Mouse (Mus musculus): ENCODE measurements around the gene Mri1.

The Mri1 gene

GRCm38 (mm10) chr8:84202938-84203917, 53.9 kb downstream of the Mri1 start:
- peak; percentile 82 for DNase-seq (ENCODE audit: low spot score)

- peak; percentile 53 for DNase-seq (ENCODE audit: low spot score)
Observed at GRCm38 (mm10) chr8:84202466-84202865, 54.7 kb downstream of the Mri1 start.

GRCm38 (mm10) chr8:84201545-84202245, 55.4 kb downstream of the Mri1 start:
- peak; percentile 74 for DNase-seq (ENCODE audit: low spot score)

GRCm38 (mm10) chr8:84200652-84201544, 56.2 kb downstream of the Mri1 start:
- DNase-seq (ENCODE audit: low spot score), result peak; percentile 86

- DNase-seq (ENCODE audit: low spot score), result peak; percentile 31
Observed at GRCm38 (mm10) chr8:84200126-84200555, 57.0 kb downstream of the Mri1 start.

Measured in ovary, postnatal 36 days (tissue).